Mouse (Mus musculus): ENCODE data around the gene Dcdc2b. TPM values are rescaled to one million over a fixed set of nuclear protein-coding genes. Genes with fewer than 3 reads are reported as not detected.

Dcdc2b gene
- polyA plus RNA-seq, 1 experiment from 2014 or later = 1.2 TPM

DNA sequence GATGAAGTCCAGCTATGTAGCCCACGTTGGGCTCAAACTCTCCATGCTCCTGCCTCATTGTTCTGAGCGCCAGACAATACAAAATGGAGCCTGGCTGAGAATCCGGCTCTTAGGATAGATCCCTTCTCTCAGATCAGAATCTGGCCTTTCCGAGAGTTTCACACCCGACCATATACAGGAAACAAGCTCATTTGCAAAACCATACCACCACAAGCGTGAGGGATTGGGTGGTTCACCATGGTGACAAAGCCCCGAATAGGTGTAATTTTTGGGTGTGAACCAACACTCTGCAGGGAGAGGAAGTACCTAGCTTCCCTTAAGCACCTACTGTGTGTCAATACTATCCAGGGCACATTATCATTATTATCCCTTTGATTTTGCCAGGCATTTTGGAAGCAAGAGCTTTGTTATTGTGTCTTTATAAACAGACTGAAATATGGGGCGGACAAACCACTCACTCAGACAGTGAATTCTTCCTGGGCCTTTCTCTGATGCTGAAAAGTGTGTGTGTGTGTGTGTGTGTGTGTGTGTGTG is 42.4 kb downstream of the Dcdc2b start:
- Histone ChIP-seq H3K4me2 (replicated peaks; ENCODE audit: low read depth) (no peak overlapping the region), H3K9ac (ENCODE audit: low read depth, low read length) (no peak overlapping the region), H3K4me3 (ENCODE audit: low read depth, low read length) (no peak overlapping the region), H3K27ac (ENCODE audit: low read depth, low read length) (no peak overlapping the region), H3K9me3 (ENCODE audit: control insufficient read depth) (no peaks in the 10 kb centered on the region), H3K36me3 (ENCODE audit: control insufficient read depth, insufficient read depth) (no peaks in the 10 kb centered on the region), H3K4me1 (replicated peaks; ENCODE audit: control insufficient read depth, insufficient read depth, low read length) (no peaks in the 10 kb centered on the region), H3K27me3 (replicated peaks; ENCODE audit: control insufficient read depth, insufficient read depth, low read length) (no peaks in the 10 kb centered on the region)
- ATAC-seq = no peak
- WGBS = 77% methylated on average over 8 of the region's 8 CpGs
- TF ChIP-seq CTCF (IDR thresholded peaks at IDR 0.05; ENCODE audit: low read depth) = no peak

DNA sequence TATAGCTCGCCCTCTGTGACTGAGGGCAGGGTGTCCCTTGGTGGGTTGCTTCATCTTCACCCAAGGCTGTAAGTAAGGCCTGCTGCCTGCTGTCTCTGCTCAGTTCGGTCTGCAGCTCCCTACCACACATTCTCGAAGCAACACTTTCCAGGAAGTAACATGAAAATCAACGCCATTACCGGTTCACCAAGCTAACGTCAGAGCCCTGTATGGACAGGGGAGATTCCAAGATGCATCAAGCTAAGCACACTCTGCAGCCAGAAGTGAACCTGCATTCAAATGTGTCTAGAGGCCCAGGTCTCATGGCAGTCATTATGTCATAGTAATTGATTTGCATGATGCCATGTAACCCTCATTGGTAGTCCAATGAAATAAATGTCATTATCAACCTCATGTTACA is 44.0 kb downstream of the Dcdc2b start:
- no peaks in the 10 kb centered on the region for H3K4me1 ChIP-seq (replicated peaks; ENCODE audit: control insufficient read depth, insufficient read depth, low read length)
- H3K36me3 ChIP-seq (ENCODE audit: control insufficient read depth, insufficient read depth) = no peaks in the 10 kb centered on the region
- H3K4me3 ChIP-seq (ENCODE audit: low read depth, low read length) = no peak overlapping the region
- no peak overlapping the region for H3K4me2 ChIP-seq (replicated peaks; ENCODE audit: low read depth)
- no peaks in the 10 kb centered on the region for H3K9me3 ChIP-seq (ENCODE audit: control insufficient read depth)
- no peak overlapping the region for H3K27ac ChIP-seq (ENCODE audit: low read depth, low read length)
- ATAC-seq = no peak
- TF ChIP-seq CTCF (IDR thresholded peaks at IDR 0.05; ENCODE audit: low read depth) = no peak
- no peak overlapping the region for H3K9ac ChIP-seq (ENCODE audit: low read depth, low read length)
- 81% methylated on average over 6 of the region's 6 CpGs for WGBS
- no peaks in the 10 kb centered on the region for H3K27me3 ChIP-seq (replicated peaks; ENCODE audit: control insufficient read depth, insufficient read depth, low read length)

- 93% methylated on average over 7 of the region's 7 CpGs for WGBS
- no peak overlapping the region for H3K4me3 ChIP-seq (ENCODE audit: low read depth, low read length)
- H3K27ac ChIP-seq (ENCODE audit: low read depth, low read length) = no peak overlapping the region
- no peak for TF ChIP-seq CTCF (IDR thresholded peaks at IDR 0.05; ENCODE audit: low read depth)
- H3K27me3 ChIP-seq (replicated peaks; ENCODE audit: control insufficient read depth, insufficient read depth, low read length) = no peaks in the 10 kb centered on the region
- H3K36me3 ChIP-seq (ENCODE audit: control insufficient read depth, insufficient read depth) = no peaks in the 10 kb centered on the region
- H3K9ac ChIP-seq (ENCODE audit: low read depth, low read length) = no peak overlapping the region
- no peaks in the 10 kb centered on the region for H3K4me1 ChIP-seq (replicated peaks; ENCODE audit: control insufficient read depth, insufficient read depth, low read length)
- ATAC-seq = no peak
- H3K9me3 ChIP-seq (ENCODE audit: control insufficient read depth) = no peaks in the 10 kb centered on the region
- no peak overlapping the region for H3K4me2 ChIP-seq (replicated peaks; ENCODE audit: low read depth)
Measured at GRCm38 (mm10) chr4:129568366-129568765, 45.7 kb downstream of the Dcdc2b start.

GRCm38 (mm10) chr4:129565139-129565538 is 48.9 kb downstream of the Dcdc2b start:
- H3K4me2 ChIP-seq (replicated peaks; ENCODE audit: low read depth) = no peak overlapping the region
- H3K4me1 ChIP-seq (replicated peaks; ENCODE audit: control insufficient read depth, insufficient read depth, low read length) = no peaks in the 10 kb centered on the region
- no peaks in the 10 kb centered on the region for H3K9me3 ChIP-seq (ENCODE audit: control insufficient read depth)
- 75% methylated on average over 6 of the region's 6 CpGs for WGBS
- no peak overlapping the region for H3K4me3 ChIP-seq (ENCODE audit: low read depth, low read length)
- no peaks in the 10 kb centered on the region for H3K27me3 ChIP-seq (replicated peaks; ENCODE audit: control insufficient read depth, insufficient read depth, low read length)
- no peak for TF ChIP-seq CTCF (IDR thresholded peaks at IDR 0.05; ENCODE audit: low read depth)
- no peak overlapping the region for H3K27ac ChIP-seq (ENCODE audit: low read depth, low read length)
- no peak for ATAC-seq
- H3K36me3 ChIP-seq (ENCODE audit: control insufficient read depth, insufficient read depth) = no peaks in the 10 kb centered on the region
- no peak overlapping the region for H3K9ac ChIP-seq (ENCODE audit: low read depth, low read length)

DNA sequence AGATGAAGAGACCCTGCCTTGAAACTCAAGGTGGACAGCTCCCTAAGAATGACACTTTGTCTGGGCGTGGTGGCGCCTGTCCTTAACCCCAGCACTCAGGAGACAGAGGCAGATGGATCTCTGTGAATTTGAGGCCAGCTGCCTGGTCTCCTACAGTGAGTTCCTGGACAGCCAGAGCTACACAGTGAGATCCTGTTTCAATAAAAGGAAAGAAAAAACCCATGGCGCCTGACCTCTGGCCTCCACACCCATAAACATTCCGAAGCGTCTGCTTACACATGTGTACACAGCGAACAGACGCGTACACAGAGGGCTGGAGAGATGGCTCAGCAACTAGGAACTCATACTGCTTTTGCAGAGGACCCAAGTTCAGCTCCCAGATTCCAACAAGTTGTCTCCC is 50.3 kb downstream of the Dcdc2b start:
- peak; percentile 65 for ATAC-seq
- H3K9me3 ChIP-seq (ENCODE audit: control insufficient read depth) = no peaks in the 10 kb centered on the region
- no peaks in the 10 kb centered on the region for H3K27me3 ChIP-seq (replicated peaks; ENCODE audit: control insufficient read depth, insufficient read depth, low read length)
- no peak for TF ChIP-seq CTCF (IDR thresholded peaks at IDR 0.05; ENCODE audit: low read depth)
- WGBS = 16% methylated on average over 8 of the region's 8 CpGs
- no peak overlapping the region for H3K4me2 ChIP-seq (replicated peaks; ENCODE audit: low read depth)
- no peak overlapping the region for H3K9ac ChIP-seq (ENCODE audit: low read depth, low read length)
- H3K36me3 ChIP-seq (ENCODE audit: control insufficient read depth, insufficient read depth) = no peaks in the 10 kb centered on the region
- no peak overlapping the region for H3K4me3 ChIP-seq (ENCODE audit: low read depth, low read length)
- no peak overlapping the region for H3K27ac ChIP-seq (ENCODE audit: low read depth, low read length)
- H3K4me1 ChIP-seq (replicated peaks; ENCODE audit: control insufficient read depth, insufficient read depth, low read length) = no peaks in the 10 kb centered on the region

- H3K4me2 ChIP-seq (replicated peaks; ENCODE audit: low read depth) = no peak overlapping the region
- ATAC-seq = no peak
- H3K4me1 ChIP-seq (replicated peaks; ENCODE audit: control insufficient read depth, insufficient read depth, low read length) = no peaks in the 10 kb centered on the region
- no peaks in the 10 kb centered on the region for H3K27me3 ChIP-seq (replicated peaks; ENCODE audit: control insufficient read depth, insufficient read depth, low read length)
- H3K36me3 ChIP-seq (ENCODE audit: control insufficient read depth, insufficient read depth) = no peaks in the 10 kb centered on the region
- H3K9ac ChIP-seq (ENCODE audit: low read depth, low read length) = no peak overlapping the region
- no peaks in the 10 kb centered on the region for H3K9me3 ChIP-seq (ENCODE audit: control insufficient read depth)
- WGBS = 59% methylated on average over 5 of the region's 5 CpGs
- no peak overlapping the region for H3K27ac ChIP-seq (ENCODE audit: low read depth, low read length)
- no peak overlapping the region for H3K4me3 ChIP-seq (ENCODE audit: low read depth, low read length)
- no peak for TF ChIP-seq CTCF (IDR thresholded peaks at IDR 0.05; ENCODE audit: low read depth)
Measured at GRCm38 (mm10) chr4:129561184-129561583, 52.9 kb downstream of the Dcdc2b start.

Other genes starting within 250 kb of the Dcdc2b start
- gene Zbtb8a, start 236.1 kb downstream of the Dcdc2b start, polyA plus RNA-seq (2015; fragmentation: Nextera tagmentation; extraction: Ambion mirVana) = 6.8 and 7.1 TPM in 2 replicates
- gene Zbtb8b, start 173.4 kb downstream of the Dcdc2b start, polyA plus RNA-seq (2015; fragmentation: Nextera tagmentation; extraction: Ambion mirVana) = 0.14 and 0.29 TPM in 2 replicates
- 23.6 and 24.8 TPM in 2 replicates for gene Bsdc1, start 152.7 kb downstream of the Dcdc2b start, polyA plus RNA-seq (2015; fragmentation: Nextera tagmentation; extraction: Ambion mirVana)
- not detected in 2 replicates for gene Tssk3, start 123.2 kb downstream of the Dcdc2b start, polyA plus RNA-seq (2015; fragmentation: Nextera tagmentation; extraction: Ambion mirVana)
- gene Fam229a, start 123.1 kb downstream of the Dcdc2b start, polyA plus RNA-seq (2015; fragmentation: Nextera tagmentation; extraction: Ambion mirVana) = 0.22 TPM in 1 of 2 replicates, not detected in the other
- gene Marcksl1, start 100.7 kb downstream of the Dcdc2b start, polyA plus RNA-seq (2015; fragmentation: Nextera tagmentation; extraction: Ambion mirVana) = 126 and 142 TPM in 2 replicates
- 89.9 and 91.7 TPM in 2 replicates for gene Hdac1, start 71.5 kb downstream of the Dcdc2b start, polyA plus RNA-seq (2015; fragmentation: Nextera tagmentation; extraction: Ambion mirVana)
- 3.0 and 3.1 TPM in 2 replicates for gene Lck, start 40.6 kb downstream of the Dcdc2b start, polyA plus RNA-seq (2015; fragmentation: Nextera tagmentation; extraction: Ambion mirVana)
- gene Fam167b, start 35.7 kb downstream of the Dcdc2b start, polyA plus RNA-seq (2015; fragmentation: Nextera tagmentation; extraction: Ambion mirVana) = 1.4 and 1.7 TPM in 2 replicates
- gene Eif3i, start 13.6 kb downstream of the Dcdc2b start, polyA plus RNA-seq (2015; fragmentation: Nextera tagmentation; extraction: Ambion mirVana) = 139 and 144 TPM in 2 replicates
- gene Tmem234, start 13.6 kb downstream of the Dcdc2b start, polyA plus RNA-seq (2015; fragmentation: Nextera tagmentation; extraction: Ambion mirVana) = 135 and 146 TPM in 2 replicates
- 15.9 and 17.9 TPM in 2 replicates for gene Iqcc, start 4.8 kb upstream of the Dcdc2b start, polyA plus RNA-seq (2015; fragmentation: Nextera tagmentation; extraction: Ambion mirVana)
- gene Ccdc28b, start 9.7 kb upstream of the Dcdc2b start, polyA plus RNA-seq (2015; fragmentation: Nextera tagmentation; extraction: Ambion mirVana) = 29.6 and 32.0 TPM in 2 replicates
- 18.5 and 19.2 TPM in 2 replicates for gene Txlna, start 26.8 kb upstream of the Dcdc2b start, polyA plus RNA-seq (2015; fragmentation: Nextera tagmentation; extraction: Ambion mirVana)
- gene Kpna6, start 58.5 kb upstream of the Dcdc2b start, polyA plus RNA-seq (2015; fragmentation: Nextera tagmentation; extraction: Ambion mirVana) = 8.3 and 9.8 TPM in 2 replicates
- gene Tmem39b, start 82.6 kb upstream of the Dcdc2b start, polyA plus RNA-seq (2015; fragmentation: Nextera tagmentation; extraction: Ambion mirVana) = 4.0 and 4.6 TPM in 2 replicates
- gene Khdrbs1, start 128.0 kb upstream of the Dcdc2b start, polyA plus RNA-seq (2015; fragmentation: Nextera tagmentation; extraction: Ambion mirVana) = 33.9 and 40.0 TPM in 2 replicates
- 321 and 331 TPM in 2 replicates for gene Ptp4a2, start 197.0 kb upstream of the Dcdc2b start, polyA plus RNA-seq (2015; fragmentation: Nextera tagmentation; extraction: Ambion mirVana)